Mouse (Mus musculus) CH12.LX (cell line): Measurements from ENCODE around the gene Ret. TPM values are rescaled to one million over a fixed set of nuclear protein-coding genes. Genes with fewer than 3 reads are reported as not detected.

Source experiments
- DNase-seq: peaks from one replicate; pipeline ENCODE4 v3.0.0-alpha.2; 2013; ENCODE audit errors: extremely low read depth
- H3K27ac ChIP-seq: 2 replicates; pipeline ENCODE4 v1.5.1; 2012; ENCODE audit warnings: low read depth, mild to moderate bottlenecking, control low read depth, moderate library complexity; ENCODE audit not compliant: insufficient read depth
- H3K27me3 ChIP-seq: replicated peaks from 2 replicates; pipeline ENCODE3; 2012; ENCODE audit warnings: inconsistent platforms
- H3K36me3 ChIP-seq, 2 experiments: replicated peaks in 1 of 2; 2 replicates each; pipeline versions ENCODE3 to v1.6.1; 2012; ENCODE audit warnings: inconsistent platforms in 1 of 2, low read length in 1 of 2, mild to moderate bottlenecking in 1 of 2, mixed read lengths in 1 of 2, moderate library complexity in 1 of 2; ENCODE audit not compliant: control insufficient read depth in 1 of 2, insufficient read depth in 1 of 2
- H3K4me1 ChIP-seq, 2 experiments: 2 replicates each; pipeline ENCODE4 v1.6.1; 2012; ENCODE audit warnings: inconsistent platforms in 1 of 2, moderate library complexity in 1 of 2; ENCODE audit not compliant: insufficient read depth in 2 of 2, control insufficient read depth in 1 of 2
- H3K4me2 ChIP-seq: 2 replicates; pipeline ENCODE4 v1.6.1; 2012; ENCODE audit warnings: low read depth, mild to moderate bottlenecking, control low read depth; ENCODE audit not compliant: poor library complexity, insufficient read depth, severe bottlenecking
- H3K4me3 ChIP-seq, 3 experiments: fragments of 150-350 bp in 1 of 3; sonication (generic) in 1 of 3; replicated peaks in 1 of 3; 2 replicates each; pipeline versions ENCODE3 to v1.5.1; 2011 to 2012; ENCODE audit warnings: low read depth in 2 of 3, low read length in 2 of 3, mild to moderate bottlenecking in 2 of 3, moderate library complexity in 2 of 3, control low read depth in 1 of 3, improper control_type of control experiment in 1 of 3, inconsistent platforms in 1 of 3, mixed read lengths in 1 of 3; ENCODE audit not compliant: poor library complexity in 1 of 3
- H3K79me2 ChIP-seq: replicated peaks from 2 replicates; pipeline ENCODE4 v1.6.1; 2012; ENCODE audit warnings: mild to moderate bottlenecking, moderate library complexity; ENCODE audit not compliant: control insufficient read depth, poor library complexity, insufficient read depth, severe bottlenecking; ENCODE audit errors: extremely low read depth
- H3K9ac ChIP-seq: 2 replicates; pipeline ENCODE4 v1.6.1; 2012; ENCODE audit warnings: low read depth, mild to moderate bottlenecking, control low read depth, moderate library complexity; ENCODE audit not compliant: insufficient read depth
- H3K9me3 ChIP-seq: replicated peaks from 2 replicates; pipeline ENCODE3; 2012; ENCODE audit warnings: low read length, inconsistent platforms, mixed read lengths
- CTCF ChIP-seq, 2 experiments: IDR thresholded peaks in 1 of 2; conservative IDR thresholded peaks in 1 of 2; 2 replicates each; pipeline ENCODE4 v1.5.1; 2011 to 2012; ENCODE audit warnings: low read depth in 2 of 2, low read length in 2 of 2, improper control_type of control experiment in 1 of 2, inconsistent platforms in 1 of 2, mild to moderate bottlenecking in 1 of 2, moderate library complexity in 1 of 2
- EP300 ChIP-seq: IDR thresholded peaks from 2 replicates; pipeline ENCODE4 v1.6.1; 2011; ENCODE audit warnings: low read length, improper control_type of control experiment
- ETS1 ChIP-seq: conservative IDR thresholded peaks from 2 replicates; pipeline ENCODE4 v1.6.1; 2012; ENCODE audit warnings: low read depth, mild to moderate bottlenecking, inconsistent platforms, low read length, improper control_type of control experiment, moderate library complexity
- GABPA ChIP-seq: IDR thresholded peaks from 2 replicates; pipeline ENCODE4 v1.6.1; 2012; ENCODE audit warnings: low read depth, low read length, improper control_type of control experiment, inconsistent platforms; ENCODE audit not compliant: insufficient replicate concordance
- HCFC1 ChIP-seq: IDR thresholded peaks from 2 replicates; pipeline ENCODE4 v1.6.1; 2012; ENCODE audit warnings: low read depth, mild to moderate bottlenecking, inconsistent platforms, low read length, improper control_type of control experiment
- MAFK ChIP-seq: IDR thresholded peaks from 2 replicates; pipeline ENCODE4 v1.6.1; 2011; ENCODE audit warnings: low read length, improper control_type of control experiment; ENCODE audit not compliant: insufficient replicate concordance
- MAX ChIP-seq: IDR thresholded peaks from 2 replicates; pipeline ENCODE4 v1.6.1; 2011; ENCODE audit warnings: low read length, improper control_type of control experiment
- MAZ ChIP-seq: IDR thresholded peaks from 2 replicates; pipeline ENCODE4 v1.6.1; 2012; ENCODE audit warnings: low read depth, mild to moderate bottlenecking, inconsistent platforms, low read length, improper control_type of control experiment, moderate library complexity
- MEF2A ChIP-seq: IDR thresholded peaks from 2 replicates; pipeline ENCODE4 v1.6.1; 2014; ENCODE audit warnings: low read depth, mild to moderate bottlenecking, inconsistent platforms, low read length, improper control_type of control experiment, borderline replicate concordance
- NRF1 ChIP-seq: IDR thresholded peaks from 2 replicates; pipeline ENCODE4 v1.6.1; 2014; ENCODE audit warnings: low read depth, mild to moderate bottlenecking, inconsistent platforms, low read length, improper control_type of control experiment, moderate library complexity
- PAX5 ChIP-seq: IDR thresholded peaks from 2 replicates; pipeline ENCODE4 v1.6.1; 2012; ENCODE audit warnings: low read length, inconsistent platforms, mixed read lengths
- POLR2A ChIP-seq: IDR thresholded peaks from 2 replicates; pipeline ENCODE4 v1.6.1; 2011; ENCODE audit warnings: low read depth, mild to moderate bottlenecking, improper control_type of control experiment, low read length
- POLR2AphosphoS2 ChIP-seq: IDR thresholded peaks from 2 replicates; pipeline ENCODE4 v1.6.1; 2011; ENCODE audit warnings: low read depth, low read length, improper control_type of control experiment
- RAD21 ChIP-seq: IDR thresholded peaks from 2 replicates; pipeline ENCODE4 v1.6.1; 2011; ENCODE audit warnings: low read depth, mild to moderate bottlenecking, low read length, improper control_type of control experiment, moderate library complexity
- SIN3A ChIP-seq: IDR thresholded peaks from 2 replicates; pipeline ENCODE4 v1.6.1; 2012; ENCODE audit warnings: low read length, improper control_type of control experiment, inconsistent platforms
- SMC3 ChIP-seq: IDR thresholded peaks from 2 replicates; pipeline ENCODE4 v1.6.1; 2011; ENCODE audit warnings: low read depth, low read length, improper control_type of control experiment
- TBP ChIP-seq: conservative IDR thresholded peaks from 2 replicates; pipeline ENCODE4 v1.6.1; 2011; ENCODE audit warnings: low read depth, low read length, improper control_type of control experiment
- UBTF ChIP-seq: IDR thresholded peaks from 2 replicates; pipeline ENCODE4 v1.6.1; 2012; ENCODE audit warnings: low read depth, mild to moderate bottlenecking, inconsistent platforms, low read length, improper control_type of control experiment, moderate library complexity
- USF1 ChIP-seq: IDR thresholded peaks from 2 replicates; pipeline ENCODE4 v1.6.1; 2014; ENCODE audit warnings: low read depth, mild to moderate bottlenecking, inconsistent platforms, low read length, improper control_type of control experiment
- USF2 ChIP-seq: conservative IDR thresholded peaks from 2 replicates; pipeline ENCODE4 v1.6.1; 2011; ENCODE audit warnings: low read depth, low read length, improper control_type of control experiment
- ZC3H11A ChIP-seq: IDR thresholded peaks from 2 replicates; pipeline ENCODE4 v1.6.1; 2012; ENCODE audit warnings: low read depth, mild to moderate bottlenecking, inconsistent platforms, low read length, improper control_type of control experiment
- ZKSCAN1 ChIP-seq: IDR thresholded peaks from 2 replicates; pipeline ENCODE4 v1.6.1; 2012; ENCODE audit warnings: low read depth, inconsistent platforms, low read length, improper control_type of control experiment, borderline replicate concordance
- ZMIZ1 ChIP-seq: IDR thresholded peaks from 2 replicates; pipeline ENCODE4 v1.6.1; 2012; ENCODE audit warnings: low read depth, mild to moderate bottlenecking, inconsistent platforms, low read length, improper control_type of control experiment
- ZNF384 ChIP-seq: IDR thresholded peaks from 2 replicates; pipeline ENCODE4 v1.6.1; 2012; ENCODE audit warnings: low read depth, low read length, improper control_type of control experiment, inconsistent platforms
- dilution Hi-C: fragments of 300-500 bp; cut with MboI; formaldehyde crosslinking; loops from 2 replicates; pipeline ENCODE4 v1.14.3; 2020; ENCODE audit warnings: low sequenced_read_pairs; ENCODE audit not compliant: extremely low pct_unique_long_range_greater_than_20kb, extremely low pct_ligation_motif_present
- in situ Hi-C: fragments of 300-500 bp; cut with MboI; formaldehyde crosslinking; loops from 3 replicates; pipeline ENCODE4 v1.14.3; 2019; ENCODE audit warnings: low sequenced_read_pairs, low pct_ligation_motif_present, low pct_unique_long_range_greater_than_20kb, mixed read lengths
- polyA plus RNA-seq: library from polyadenylated mRNA; unstranded; fragments of >175 nt; gene quantifications from 2 replicates; pipeline ENCODE4 v1.2.1, GENCODE M21; 2012; ENCODE audit warnings: low read depth; ENCODE audit not compliant: insufficient read length
- total RNA-seq, 2 experiments: library from RNA; depleted of rRNA; stranded (reverse); fragments of 300-350 nt in 1 of 2; fragments of >200 nt in 1 of 2; gene quantifications; 2 replicates each; pipeline ENCODE4 v1.2.3; 2012 to 2014

The Ret gene
- total RNA-seq (2012; rRNA removed) = not detected in 2 replicates
- total RNA-seq (2014; rRNA removed) = not detected in 2 replicates
- not detected in 2 replicates for polyA plus RNA-seq

DNA sequence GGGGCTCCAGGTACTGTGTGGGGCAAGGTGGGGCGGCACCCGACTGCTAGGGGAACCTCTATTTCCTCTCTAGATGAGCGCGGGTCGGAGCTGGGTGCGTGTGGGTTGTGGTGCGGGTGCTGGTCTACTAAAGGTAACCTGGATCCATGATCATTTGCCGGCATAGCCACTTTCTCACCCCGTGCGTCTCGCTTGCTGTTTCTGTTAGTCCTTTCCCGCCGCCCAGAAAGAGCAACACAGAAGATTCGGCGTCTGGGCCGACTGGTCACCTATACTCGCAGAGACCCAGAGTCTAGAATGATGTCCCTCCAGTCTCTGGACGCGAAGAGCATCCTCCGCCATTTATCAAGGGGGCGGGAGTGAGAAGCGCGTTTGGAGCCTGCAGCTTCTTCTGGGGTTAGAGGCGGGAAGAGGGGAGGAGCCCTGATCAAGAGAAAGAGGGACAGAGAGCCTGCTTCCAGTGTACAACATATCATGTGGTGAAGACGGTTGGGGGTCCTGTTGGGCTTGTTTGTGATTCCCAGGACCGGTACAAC is at the start of gene Ret:
Gene Ret, minus strand, starts transcription at position 279 of the 536 bp plus-strand sequence.
- Histone ChIP-seq H3K4me3 (no peak within 1 kb of the TSS), H3K36me3 (no peaks in the 10 kb centered on the region), H3K27me3 (peaks cover 86% of the 10 kb centered on the region), H3K9me3 (peaks cover 6% of the 10 kb centered on the region), H3K79me2 (no peaks in the 10 kb centered on the region), H3K4me1 (no peaks in the 10 kb centered on the region), H3K9ac (no peak within 1 kb of the TSS), H3K27ac (no peak within 1 kb of the TSS), H3K4me2 (no peak within 1 kb of the TSS)
- DNase-seq = no peak
- no peak for TF ChIP-seq PAX5
- TF ChIP-seq MAX = no peak
- TF ChIP-seq UBTF = no peak
- no peak for TF ChIP-seq USF1
- no peak for TF ChIP-seq MAZ
- no peak for TF ChIP-seq SMC3
- TF ChIP-seq EP300 = no peak
- no peak for TF ChIP-seq SIN3A
- no peak for TF ChIP-seq ZMIZ1
- TF ChIP-seq MEF2A = no peak
- TF ChIP-seq GABPA = no peak
- no peak for TF ChIP-seq POLR2AphosphoS2
- TF ChIP-seq RAD21 = no peak
- no peak for TF ChIP-seq HCFC1
- no peak for TF ChIP-seq ZKSCAN1
- no peak for TF ChIP-seq POLR2A
- TF ChIP-seq NRF1 = no peak
- TF ChIP-seq ETS1 = no peak
- no peak for TF ChIP-seq MAFK
- TF ChIP-seq CTCF (conservative IDR thresholded peaks at IDR 0.05 in 1 of 2, IDR thresholded peaks at IDR 0.05 in 1 of 2; ENCODE audit: low read depth in 2 of 2, low read length in 2 of 2) = no peak
- in situ Hi-C loops (no loop called here), dilution Hi-C loops (no loop called here)

DNA sequence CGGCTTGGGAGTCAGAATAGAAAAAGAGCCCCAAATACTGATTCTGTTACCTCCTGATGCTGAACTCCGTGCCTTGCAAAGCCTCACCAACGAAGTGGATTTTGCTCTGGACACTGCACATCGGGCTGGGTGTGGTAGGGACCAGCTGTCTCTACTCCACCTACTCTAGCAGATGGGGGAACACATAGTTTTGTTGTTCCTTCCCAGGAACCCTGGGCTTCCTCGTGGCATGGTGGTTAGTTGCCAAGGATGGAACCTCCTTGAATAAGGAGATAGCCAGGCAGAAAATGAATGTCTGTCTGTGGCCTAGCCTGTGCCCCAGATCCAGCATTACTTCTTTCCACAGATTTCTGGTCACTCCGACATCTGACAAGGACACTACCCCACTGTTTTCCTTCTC is 49.6 kb upstream of the Ret start:
- no peak for DNase-seq
- Histone ChIP-seq H3K4me3 (no peak overlapping the region), H3K9ac (no peak overlapping the region), H3K36me3 (no peaks in the 10 kb centered on the region), H3K9me3 (peaks cover 5% of the 10 kb centered on the region)
- TF ChIP-seq ZNF384 = no peak
- TF ChIP-seq MAFK = no peak
- TF ChIP-seq TBP = no peak
- TF ChIP-seq USF2 = no peak
- TF ChIP-seq CTCF (conservative IDR thresholded peaks at IDR 0.05 in 1 of 2, IDR thresholded peaks at IDR 0.05 in 1 of 2; ENCODE audit: low read depth in 2 of 2, low read length in 2 of 2) = no peak
- TF ChIP-seq MAX = no peak
- no peak for TF ChIP-seq POLR2A
- no peak for TF ChIP-seq MAZ
- no peak for TF ChIP-seq EP300
- TF ChIP-seq ZC3H11A = no peak
- TF ChIP-seq, all 38 proteins: peak for 0
- H3K27me3 ChIP-seq = peaks cover 95% of the 10 kb centered on the region
- dilution Hi-C loops = no loop called here
- H3K79me2 ChIP-seq = no peaks in the 10 kb centered on the region
- no peak overlapping the region for H3K4me2 ChIP-seq
- no peak overlapping the region for H3K27ac ChIP-seq
- H3K4me1 ChIP-seq = no peaks in the 10 kb centered on the region
- in situ Hi-C loops = no loop called here
